Mouse (Mus musculus): Measurements from ENCODE around the gene Prph.
"Not testable (repeated sequence)": the region's sequence is repeated elsewhere in the genome, so short reads cannot be mapped to it uniquely, and the experiment has no call there.

Prph gene

GRCm38 (mm10) chr15:99033498-99034270, 21.3 kb upstream of the Prph start:
- no peak for DNase-seq

GRCm38 (mm10) chr15:99035431-99035830, 19.5 kb upstream of the Prph start:
- DNase-seq, result no peak

DNA sequence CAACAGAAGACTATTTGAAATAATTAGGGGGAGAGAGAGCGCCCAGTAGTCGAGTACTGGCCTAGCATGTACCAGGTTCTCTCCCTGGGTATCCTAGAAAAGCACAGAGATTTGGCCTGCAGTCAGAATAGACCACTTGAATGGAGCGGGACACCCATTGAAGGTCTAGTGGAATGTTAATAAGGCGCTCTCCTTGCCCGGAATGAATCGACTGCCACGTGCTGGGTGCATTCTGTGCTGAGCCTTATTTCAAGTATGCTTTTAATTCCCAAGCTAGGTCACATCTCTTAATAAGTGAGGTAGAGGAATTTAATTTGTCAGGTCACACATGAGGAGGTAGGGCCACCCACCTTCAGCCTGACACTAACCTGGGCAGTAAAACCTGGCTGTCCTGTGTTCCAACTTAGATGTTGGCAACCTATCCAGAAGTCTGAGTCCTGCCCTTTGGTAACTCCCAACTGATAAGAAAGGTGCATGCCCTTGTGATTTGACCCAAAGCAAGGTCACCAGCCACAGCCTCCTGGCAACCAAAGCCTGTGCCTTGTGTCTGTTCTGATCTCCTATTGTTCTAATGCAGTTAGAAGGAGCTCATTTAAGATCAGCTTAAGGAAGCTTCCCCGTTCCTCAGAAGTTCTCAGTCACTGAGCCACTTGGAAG, 18.6 kb upstream of the Prph start:
- no peak for DNase-seq

DNA sequence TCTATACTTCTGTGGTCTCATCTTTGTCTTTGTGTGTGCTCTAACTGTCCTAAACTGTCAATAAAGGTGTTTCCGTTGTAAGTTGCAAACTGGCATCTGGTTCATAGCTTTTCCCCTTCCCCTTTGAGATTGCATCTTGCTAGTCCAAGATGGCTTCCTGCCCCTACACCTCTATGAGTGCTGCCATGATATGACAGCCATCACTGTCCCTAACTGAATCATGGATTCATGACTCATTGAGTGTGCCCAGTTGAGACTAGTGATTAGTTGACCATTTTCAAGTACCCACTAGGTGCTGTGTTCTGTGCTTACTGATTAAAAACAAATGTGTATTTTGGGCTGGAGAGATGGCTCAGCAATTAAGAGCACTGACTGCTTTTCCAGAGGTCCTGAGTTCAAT, 16.9 kb upstream of the Prph start:
- no peak for DNase-seq

GRCm38 (mm10) chr15:99038797-99039196, 16.2 kb upstream of the Prph start:
- no peak for DNase-seq

- no peak for DNase-seq
These were observed 15.7 kb upstream of the Prph start for GRCm38 (mm10) chr15:99039306-99039705.

DNA sequence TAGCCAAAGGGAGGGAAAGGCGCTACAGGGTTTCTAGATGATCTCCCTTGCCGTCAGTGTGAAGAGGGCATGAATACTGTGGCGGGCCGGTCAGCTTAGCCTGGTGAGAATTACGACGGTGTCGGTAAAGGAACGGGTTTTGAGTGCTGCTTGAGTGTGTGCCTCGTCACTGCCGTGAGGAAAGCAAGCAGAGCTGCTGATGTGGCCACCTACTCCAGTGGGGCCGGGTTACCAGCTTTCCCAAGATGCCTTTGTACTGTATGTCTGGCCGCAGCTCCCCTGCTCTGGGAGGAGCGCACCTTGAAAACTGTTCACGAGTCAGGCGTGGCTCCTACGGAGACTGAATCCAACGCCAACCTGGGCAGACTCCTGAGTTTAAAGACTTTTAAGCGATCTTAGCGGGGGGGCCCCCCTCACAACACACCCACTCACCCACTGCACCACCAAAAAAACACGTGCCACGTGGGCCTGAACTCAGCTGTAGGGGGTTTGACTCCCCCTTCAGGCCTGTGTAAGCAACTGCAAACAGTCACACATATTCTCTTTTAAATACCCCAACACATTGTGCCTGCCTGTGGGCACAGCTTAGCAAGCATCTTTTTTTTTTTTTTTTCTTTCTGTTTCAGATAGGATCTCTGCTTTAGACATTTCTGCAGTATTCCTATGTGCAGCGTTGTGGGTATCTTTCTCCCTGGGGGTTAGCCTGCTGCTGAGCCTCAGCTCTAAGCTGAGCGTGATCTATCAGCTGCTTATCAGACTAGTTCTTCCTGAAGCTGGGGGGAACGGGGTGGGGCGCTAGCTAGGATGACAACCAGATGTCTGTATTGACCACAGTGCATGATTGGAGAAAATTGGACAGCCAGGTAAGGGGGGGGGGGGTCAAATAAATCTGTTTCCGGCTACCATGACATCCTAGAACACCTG, 14.7 kb upstream of the Prph start:
- DNase-seq, result no peak

- no peak for DNase-seq
These were observed 13.8 kb upstream of the Prph start for GRCm38 (mm10) chr15:99040920-99041856.

- no peak for DNase-seq
These were observed 12.6 kb upstream of the Prph start for GRCm38 (mm10) chr15:99042334-99042733.

GRCm38 (mm10) chr15:99044854-99045253, 10.1 kb upstream of the Prph start:
- no peak for DNase-seq

DNA sequence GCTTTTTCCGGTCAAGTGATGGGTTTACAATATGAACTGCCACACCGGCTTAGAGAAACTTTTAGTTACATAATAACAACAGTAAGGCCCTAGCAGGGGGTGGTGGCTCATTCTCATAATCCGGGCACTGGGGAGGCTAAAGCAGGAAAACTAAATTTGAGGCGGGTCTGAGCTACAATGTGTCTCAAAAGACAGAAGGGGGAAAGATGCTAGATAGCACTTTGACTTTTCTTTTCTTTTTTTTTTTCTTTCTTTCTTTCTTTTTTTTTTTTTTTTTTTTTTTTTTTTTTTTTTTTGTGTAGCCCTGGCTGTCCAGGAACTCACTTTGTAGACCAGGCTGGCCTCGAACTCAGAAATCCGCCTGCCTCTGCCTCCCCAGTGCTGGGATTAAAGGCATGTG, 9.2 kb upstream of the Prph start:
- DNase-seq, result not testable (repeated sequence)

DNA sequence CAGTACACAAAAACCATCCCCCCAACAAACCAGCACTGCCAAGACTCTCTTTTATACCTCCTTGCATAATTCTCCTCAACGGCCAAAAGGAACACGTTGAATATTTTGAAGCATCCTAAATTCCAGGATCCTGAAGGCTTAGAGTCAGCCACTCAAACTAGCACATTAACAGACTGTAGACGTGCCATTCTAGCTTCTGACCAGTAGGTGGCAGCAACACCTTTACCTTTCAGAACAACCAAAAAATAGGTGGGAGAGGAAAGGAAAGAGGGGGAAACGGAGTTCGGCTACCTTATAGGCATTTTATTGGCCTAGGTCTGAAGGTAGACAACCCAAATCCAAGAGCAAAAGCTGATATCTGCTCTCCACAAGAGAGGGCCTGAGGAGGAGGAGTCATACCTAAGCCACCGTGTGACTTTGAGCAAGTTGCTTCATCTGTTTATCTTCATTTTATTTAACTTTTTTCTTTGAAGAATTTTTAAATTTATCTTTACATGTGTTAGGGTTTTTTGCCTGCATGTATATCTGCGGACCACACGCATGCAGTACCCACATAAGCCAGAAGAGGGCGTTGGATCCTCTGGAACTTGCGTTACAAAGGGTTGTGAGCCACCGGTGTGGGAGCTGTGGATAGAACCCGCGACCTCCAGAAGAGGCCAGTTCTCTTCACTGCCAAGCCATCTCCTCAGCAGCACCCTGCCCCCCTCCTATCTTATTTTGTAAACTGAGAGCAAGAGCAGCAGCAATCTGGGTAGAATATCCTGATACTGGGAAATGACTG, 5.3 kb upstream of the Prph start:
- DNase-seq, result peak; percentile 75

GRCm38 (mm10) chr15:99053373-99053772, 1.6 kb upstream of the Prph start:
- DNase-seq, result no peak

GRCm38 (mm10) chr15:99055511-99055961, 562 bp downstream of the Prph start:
- DNase-seq, result no peak

DNA sequence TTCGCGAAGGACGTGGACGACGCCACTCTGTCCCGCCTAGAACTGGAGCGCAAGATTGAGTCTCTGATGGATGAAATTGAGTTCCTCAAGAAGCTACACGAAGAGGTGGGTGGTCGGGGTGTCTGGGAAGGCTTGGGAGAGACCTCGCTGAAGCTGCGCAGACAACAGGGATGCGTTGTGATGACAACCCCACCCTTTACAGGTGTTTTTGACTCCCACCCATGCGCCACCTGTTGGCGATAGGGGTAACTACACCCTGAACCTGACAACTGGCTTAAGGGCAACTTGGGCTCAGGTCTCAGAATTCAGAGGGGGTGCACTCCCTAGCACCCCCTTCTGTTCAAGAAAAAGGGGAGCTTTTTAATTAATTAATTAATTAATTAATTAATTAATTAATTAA, 1.4 kb downstream of the Prph start:
- DNase-seq, result no peak

DNA sequence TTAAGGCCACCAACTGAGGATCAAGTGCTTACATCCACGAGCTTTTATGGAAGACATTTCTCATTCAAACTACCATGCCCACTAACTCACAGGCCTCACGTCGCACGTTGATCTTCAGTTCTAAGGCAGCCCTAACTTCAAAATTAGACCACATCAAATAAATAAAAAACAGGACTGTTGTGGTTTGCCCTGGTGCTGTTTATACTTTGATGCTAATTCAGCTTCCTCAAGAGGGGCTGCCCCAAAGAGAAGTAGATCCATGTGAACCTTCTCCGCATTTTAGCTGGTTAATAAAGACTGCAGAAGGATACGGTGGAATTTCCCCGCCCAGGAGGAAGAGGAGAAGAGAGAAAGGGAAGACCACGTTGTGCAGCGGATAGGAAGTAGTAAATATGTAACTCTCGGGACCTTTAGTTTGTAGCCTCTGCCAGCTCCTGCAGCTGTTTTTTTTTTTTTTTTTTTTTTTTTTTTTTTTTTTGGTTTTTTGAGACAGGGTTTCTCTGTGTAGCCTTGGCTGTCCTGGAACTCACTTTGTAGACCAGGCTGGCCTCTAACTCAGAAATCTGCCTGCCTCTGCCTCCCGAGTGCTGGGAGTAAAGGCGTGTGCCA, 10.7 kb downstream of the Prph start:
- DNase-seq, result no peak

- DNase-seq, result no peak
These were observed 17.0 kb downstream of the Prph start for GRCm38 (mm10) chr15:99071988-99072387.

DNA sequence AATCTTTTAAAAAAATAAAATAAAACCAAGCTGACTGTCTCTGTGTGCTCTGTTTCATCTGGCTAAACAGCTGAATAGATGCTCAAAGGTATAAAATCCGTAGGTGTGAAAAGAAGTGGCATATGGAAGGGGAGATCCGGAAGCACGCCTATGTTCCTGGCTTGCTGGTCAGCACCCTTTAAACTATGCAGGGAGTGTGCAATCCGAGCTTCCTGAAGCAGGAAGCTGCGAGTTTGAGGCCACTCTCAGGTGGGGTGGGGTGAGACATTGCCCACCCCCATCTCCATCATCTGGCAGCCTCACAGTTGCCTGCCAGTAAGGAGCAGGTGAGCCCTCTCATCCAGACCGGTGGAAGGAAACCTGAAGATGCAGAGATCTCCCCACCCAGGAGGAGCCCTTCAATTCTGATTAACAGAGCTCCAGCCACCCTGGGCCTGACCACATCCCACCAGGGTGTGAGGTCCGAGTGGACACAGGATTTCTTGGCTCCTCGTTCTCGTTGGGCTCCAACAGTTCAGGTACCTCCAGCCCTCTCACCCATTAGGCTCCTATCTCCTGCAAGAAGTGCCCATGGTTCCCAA, 19.1 kb downstream of the Prph start, which contains the start of gene Troap:
Gene Troap (plus strand): TSS at position 557 of the 581 bp plus-strand sequence.
- no peak for DNase-seq

DNA sequence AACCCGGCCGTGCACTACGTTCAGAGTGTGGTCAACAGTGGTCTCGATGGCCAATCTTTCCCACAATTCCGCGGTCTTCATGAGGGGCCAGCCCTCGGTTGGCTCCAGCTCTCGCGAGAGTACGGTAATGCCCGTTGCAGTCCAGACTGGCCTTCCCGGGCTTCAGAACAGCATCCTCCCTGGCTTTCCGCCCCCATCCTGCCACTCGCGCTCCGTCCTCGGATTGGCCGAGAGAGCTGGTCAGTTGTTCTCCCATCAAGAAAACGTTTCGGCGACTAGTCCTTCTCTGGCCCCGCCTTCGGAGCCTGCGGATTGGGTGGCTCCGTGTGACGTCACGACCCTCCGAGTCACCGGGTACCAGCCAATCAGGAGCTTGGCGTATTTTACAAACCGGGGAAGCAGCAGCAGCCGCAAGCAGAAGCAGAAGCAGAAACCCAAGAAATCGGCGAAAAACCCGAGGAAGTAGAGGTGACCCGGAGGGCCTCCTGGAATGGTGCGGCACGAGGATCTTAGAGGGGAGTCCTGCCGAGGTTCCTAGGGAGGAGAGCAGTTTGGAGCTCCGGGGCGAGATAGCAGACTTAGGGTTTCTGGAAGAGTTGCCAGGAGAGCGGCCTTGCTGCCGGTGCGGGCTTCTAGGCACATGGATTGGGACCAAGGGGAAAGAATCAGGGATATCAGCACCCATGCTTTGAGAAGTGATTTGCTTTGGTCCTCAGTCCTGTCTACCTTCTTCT, 19.8 kb downstream of the Prph start:
- DNase-seq, result peak; percentile 99

DNA sequence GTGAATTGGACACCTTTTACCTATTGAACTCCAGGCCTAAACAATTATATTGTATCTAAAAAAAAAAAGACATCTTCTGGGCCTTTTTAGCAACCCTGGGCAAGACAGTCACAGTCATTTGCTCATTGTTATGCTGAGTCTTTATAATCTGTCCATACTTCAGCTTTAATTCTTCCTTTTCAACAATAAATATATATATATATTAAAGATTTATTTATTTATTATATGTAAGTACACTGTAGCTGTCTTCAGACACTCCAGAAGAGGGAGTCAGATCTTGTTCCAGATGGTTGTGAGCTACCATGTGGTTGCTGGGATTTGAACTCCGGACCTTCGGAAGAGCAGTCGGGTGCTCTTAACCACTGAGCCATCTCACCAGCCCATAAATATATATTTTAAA, 21.0 kb downstream of the Prph start:
- not testable (repeated sequence) for DNase-seq

Measured in cerebellum, adult 9-10 months (tissue).